9 mouse cellular contexts compared by ENCODE assay signal in the genomic region with DNA sequence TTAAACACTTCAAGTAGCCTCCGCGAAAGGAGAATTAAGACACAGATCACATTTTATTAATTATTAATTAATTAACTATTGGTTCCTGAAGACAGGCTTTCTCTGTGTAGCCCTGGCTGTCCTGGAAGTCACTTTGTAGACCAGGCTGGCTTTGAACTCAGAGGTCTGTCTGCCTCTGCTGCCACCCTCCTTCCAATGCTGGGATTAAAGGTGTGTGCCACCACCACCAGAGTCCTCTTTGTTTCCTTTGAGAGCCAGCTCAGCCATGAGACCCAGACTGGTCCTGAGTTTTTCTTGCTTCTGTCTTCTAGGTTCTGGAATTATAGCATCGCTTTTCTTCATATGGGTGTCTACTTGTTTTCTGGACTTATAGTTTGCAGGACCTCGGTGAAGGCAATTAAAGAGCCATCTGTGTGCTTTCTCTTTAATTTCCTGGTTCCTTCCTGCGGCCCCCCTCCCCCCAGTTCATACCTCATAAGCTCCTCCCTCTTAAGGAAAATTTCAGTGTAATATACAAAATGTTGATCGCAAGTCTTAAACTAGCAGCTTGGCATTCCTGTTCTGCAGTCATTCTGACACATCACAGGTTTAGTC. TPM values are rescaled to one million over a fixed set of nuclear protein-coding genes. Genes with fewer than 3 reads are reported as not detected.
DNase-seq lines count a peak whose midpoint lies in the region; ATAC-seq lines count a peak whose summit lies in the region.
"Had no signal": no experiment of that assay in that cellular context is flagged by ENCODE, and none has a peak within 500 bp of the region (broad histone marks: within the 10 kb centered on the region; RNA-seq: fewer than 3 reads in every experiment).

No protein-coding gene starts in this region.

- peak overlapping the region; percentile 90 for H3K27ac ChIP-seq in kidney, embryonic 15.5 days
- H3K27ac ChIP-seq in embryonic facial prominence, embryonic 13.5 days: peak overlapping the region; percentile 88
- peak overlapping the region; percentile 76 for H3K27ac ChIP-seq in hindbrain, embryonic 12.5 days
- H3K27ac ChIP-seq in midbrain, embryonic 15.5 days: peak overlapping the region; percentile 70

- DNase-seq in kidney, adult 8-10 months: no peak
- no peak for DNase-seq in retina, postnatal 1 day
- no peak for DNase-seq in ovary, postnatal 36 days (ENCODE audit: low spot score)
- DNase-seq in spleen, adult 12 weeks (ENCODE audit: low spot score): no peak
- DNase-seq: thymus, postnatal 36 days had no signal

- no peaks in the 10 kb centered on the region for H3K9me3 ChIP-seq in kidney, embryonic 15.5 days (replicated peaks)
- H3K9me3 ChIP-seq in embryonic facial prominence, embryonic 13.5 days: no peaks in the 10 kb centered on the region
- H3K9me3 ChIP-seq in hindbrain, embryonic 12.5 days (replicated peaks): no peaks in the 10 kb centered on the region
- H3K9me3 ChIP-seq in midbrain, embryonic 15.5 days: no peaks in the 10 kb centered on the region

- no peaks in the 10 kb centered on the region for H3K36me3 ChIP-seq in kidney, embryonic 15.5 days
- H3K36me3 ChIP-seq in embryonic facial prominence, embryonic 13.5 days: no peaks in the 10 kb centered on the region
- no peaks in the 10 kb centered on the region for H3K36me3 ChIP-seq in hindbrain, embryonic 12.5 days
- no peaks in the 10 kb centered on the region for H3K36me3 ChIP-seq in midbrain, embryonic 15.5 days (replicated peaks)

- peak overlapping the region; percentile 18; the same call in 1 of the 2 replicates for H3K4me3 ChIP-seq in kidney, embryonic 15.5 days (replicated peaks)
- H3K4me3 ChIP-seq in embryonic facial prominence, embryonic 13.5 days: peak overlapping the region; percentile 16; the same call in 1 of the 2 replicates
- no peak overlapping the region for H3K4me3 ChIP-seq in hindbrain, embryonic 12.5 days
- peak overlapping the region; percentile 18 for H3K4me3 ChIP-seq in midbrain, embryonic 15.5 days

- ATAC-seq in kidney, embryonic 15.5 days (replicated peaks; ENCODE audit: low FRiP score): peak; percentile 44; the same call in 1 of the 2 replicates
- no peak for ATAC-seq in embryonic facial prominence, embryonic 13.5 days (ENCODE audit: insufficient number of reproducible peaks, insufficient read depth, low FRiP score, low TSS enrichment, low read depth)
- no peak for ATAC-seq in hindbrain, embryonic 12.5 days (ENCODE audit: low FRiP score)
- ATAC-seq in midbrain, embryonic 15.5 days (replicated peaks): peak; percentile 53

- no peaks in the 10 kb centered on the region for H3K27me3 ChIP-seq in kidney, embryonic 15.5 days
- H3K27me3 ChIP-seq in embryonic facial prominence, embryonic 13.5 days: no peaks in the 10 kb centered on the region
- H3K27me3 ChIP-seq in hindbrain, embryonic 12.5 days: no peaks in the 10 kb centered on the region
- H3K27me3 ChIP-seq in midbrain, embryonic 15.5 days (replicated peaks): no peaks in the 10 kb centered on the region

- 54% methylated on average over 6 of the region's 6 CpGs for WGBS in kidney, embryonic 15.5 days
- WGBS in embryonic facial prominence, embryonic 13.5 days: 33% methylated on average over 6 of the region's 6 CpGs
- WGBS in hindbrain, embryonic 12.5 days: 67% methylated on average over 6 of the region's 6 CpGs
- 60% methylated on average over 6 of the region's 6 CpGs for WGBS in midbrain, embryonic 15.5 days

- H3K4me1 ChIP-seq in kidney, embryonic 15.5 days: peaks cover 20% of the 10 kb centered on the region
- peaks cover 48% of the 10 kb centered on the region for H3K4me1 ChIP-seq in embryonic facial prominence, embryonic 13.5 days
- peaks cover 20% of the 10 kb centered on the region for H3K4me1 ChIP-seq in hindbrain, embryonic 12.5 days
- H3K4me1 ChIP-seq in midbrain, embryonic 15.5 days: peaks cover 20% of the 10 kb centered on the region

- H3K9ac ChIP-seq in kidney, embryonic 15.5 days: no peak overlapping the region
- H3K9ac ChIP-seq in embryonic facial prominence, embryonic 13.5 days: 0 out of 2 replicates have a peak overlapping the region, but pooled peaks have one; percentile 46
- H3K9ac ChIP-seq in hindbrain, embryonic 12.5 days: 0 out of 2 replicates have a peak overlapping the region, but pooled peaks have one; percentile 19
- H3K9ac ChIP-seq in midbrain, embryonic 15.5 days: peak overlapping the region; percentile 28

- peak overlapping the region; percentile 47 for H3K4me2 ChIP-seq in kidney, embryonic 15.5 days
- peak overlapping the region; percentile 52 for H3K4me2 ChIP-seq in embryonic facial prominence, embryonic 13.5 days
- peak overlapping the region; percentile 40 for H3K4me2 ChIP-seq in hindbrain, embryonic 12.5 days (replicated peaks)
- H3K4me2 ChIP-seq in midbrain, embryonic 15.5 days: peak overlapping the region; percentile 46

RNA-seq across cellular contexts. Expression of a gene that starts 47.9 kb away (rescaled TPM):
- polyA plus RNA-seq in kidney, embryonic 15.5 days (2015; fragmentation: Nextera tagmentation; extraction: Ambion mirVana): 228 and 250 TPM in 2 replicates
- polyA plus RNA-seq in embryonic facial prominence, embryonic 13.5 days (2015; fragmentation: Nextera tagmentation; extraction: Ambion mirVana): 237 and 252 TPM in 2 replicates
- 298 and 322 TPM in 2 replicates for polyA plus RNA-seq in hindbrain, embryonic 12.5 days (2016; fragmentation: Nextera tagmentation; extraction: Ambion mirVana)
- polyA plus RNA-seq in midbrain, embryonic 15.5 days (2015; fragmentation: Nextera tagmentation; extraction: Ambion mirVana): 106 and 110 TPM in 2 replicates

Comparison
In these comparisons a context has a peak if more than half of its experiments do, and no peak if none do; other contexts are left out.
1. ATAC-seq: peak in kidney, embryonic 15.5 days (single experiment) and midbrain, embryonic 15.5 days (single experiment); none in embryonic facial prominence, embryonic 13.5 days (single experiment) and hindbrain, embryonic 12.5 days (single experiment).
2. Peak in every context shown above with its lines, with median percentiles within 50 percentile points of each other: H3K27ac ChIP-seq and H3K4me2 ChIP-seq.